Mouse (Mus musculus): ENCODE results near the gene Atg4a-ps.

- TF ChIP-seq CTCF (conservative IDR thresholded peaks at IDR 0.05; ENCODE audit: low read length) (no peak), POU5F1 (IDR thresholded peaks at IDR 0.05; ENCODE audit: borderline replicate concordance, low read length) (no peak), NANOG (IDR thresholded peaks at IDR 0.05; ENCODE audit: borderline replicate concordance, low read length) (no peak)
These were observed 33.1 kb downstream of the Atg4a-ps start for GRCm38 (mm10) chr3:103612636-103613355.
